Mouse (Mus musculus) urinary bladder, postnatal 0 days (tissue): ENCODE measurements around the gene Gm3029. TPM values are rescaled to one million over a fixed set of nuclear protein-coding genes. Genes with fewer than 3 reads are reported as not detected.

Source experiments
- polyA plus RNA-seq: library from polyadenylated mRNA; unstranded; fragments of >200 nt; fragmentation: Nextera tagmentation; extraction: Ambion mirVana; gene quantifications from 2 replicates; pipeline ENCODE4 v1.2.1, GENCODE M21; 2015

Gm3029 gene
- 0.13 TPM in 1 of 2 replicates, not detected in the other for polyA plus RNA-seq

DNA sequence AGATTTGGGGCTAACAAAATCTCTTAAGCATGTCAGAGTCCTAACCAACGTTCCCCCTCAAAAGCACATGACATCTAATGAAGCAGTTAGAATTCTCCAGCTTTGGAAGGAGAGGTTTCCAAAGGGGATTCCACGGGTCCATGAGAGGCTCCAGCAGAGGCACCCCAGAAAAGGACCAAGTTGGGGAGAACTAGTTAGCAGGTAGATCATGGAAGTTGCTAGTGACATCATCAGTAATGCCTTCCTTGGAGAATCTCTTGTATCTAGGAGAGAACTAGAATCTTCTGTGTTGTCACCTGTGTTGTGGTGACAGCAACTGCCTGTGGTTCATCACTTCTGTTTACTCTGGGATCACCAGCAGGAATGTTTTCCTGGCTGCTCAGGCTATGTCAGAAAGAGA lies at the start of gene Gm3029:
TSS of gene Gm3029 (plus strand) at position 301 of the 400 bp plus-strand sequence.

DNA sequence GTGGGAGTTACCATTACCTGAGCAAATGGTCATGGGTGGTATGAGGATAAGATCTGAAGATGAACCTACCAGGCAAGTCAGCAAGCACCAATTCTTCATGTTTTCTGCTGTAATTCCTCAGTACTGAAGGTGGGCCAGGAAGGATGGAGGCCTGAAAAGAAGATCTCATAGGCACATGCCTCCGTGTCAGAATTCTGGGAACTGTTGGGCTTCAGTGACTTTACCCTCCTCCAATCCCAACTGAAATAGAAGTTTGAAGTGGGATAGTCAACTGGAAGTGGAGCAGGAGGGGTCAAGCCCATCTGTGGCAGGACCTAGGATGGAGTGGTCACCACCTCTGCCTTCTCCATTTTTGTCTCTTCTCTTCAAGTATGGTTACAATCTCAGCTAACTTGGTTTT lies 47.7 kb upstream of the Gm3029 start, which contains the start of gene Gm2916:
TSS of gene Gm2916 (plus strand) at position 301 of the 400 bp plus-strand sequence.

DNA sequence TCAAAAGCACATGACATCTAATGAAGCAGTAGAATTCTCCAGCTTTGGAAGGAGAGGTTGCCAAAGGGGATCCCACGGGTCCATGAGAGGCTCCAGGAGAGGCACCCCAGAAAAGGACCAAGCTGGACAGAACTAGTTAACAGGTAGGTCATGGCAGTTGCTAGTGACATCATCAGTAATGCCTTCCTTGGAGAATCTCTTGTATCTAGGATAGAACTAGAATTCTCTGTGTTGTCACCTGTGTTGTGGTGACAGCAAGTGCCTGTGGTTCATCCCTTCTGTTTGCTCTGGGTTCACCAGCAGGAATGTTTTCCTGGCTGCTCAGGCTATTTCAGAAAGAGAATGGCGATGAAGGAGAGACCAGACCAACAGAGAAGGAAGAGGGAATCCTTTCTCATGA lies 31.7 kb downstream of the Gm3029 start, which contains the start of gene Gm3095:
TSS of gene Gm3095 (plus strand) at position 301 of the 400 bp plus-strand sequence.

Other genes with a start within 250 kb of the Gm3029 start
- not detected in 2 replicates for gene Gm3043, start 243.0 kb upstream of the Gm3029 start, polyA plus RNA-seq
- 0.25 and 0.26 TPM in 2 replicates for gene Gm3002, start 121.7 kb upstream of the Gm3029 start, polyA plus RNA-seq
- not detected in 2 replicates for gene Gm3033, start 85.5 kb upstream of the Gm3029 start, polyA plus RNA-seq
- not detected in 2 replicates for gene Gm2916, start 47.6 kb upstream of the Gm3029 start, polyA plus RNA-seq
- 0.17 TPM in 1 of 2 replicates, not detected in the other for gene Gm3095, start 31.8 kb downstream of the Gm3029 start, polyA plus RNA-seq
- gene Gm3099, start 66.6 kb downstream of the Gm3029 start, polyA plus RNA-seq, result not detected in 2 replicates
- gene Gm5796, start 92.2 kb downstream of the Gm3029 start, polyA plus RNA-seq, result 0.13 and 0.40 TPM in 2 replicates
- gene Gm3115, start 152.4 kb downstream of the Gm3029 start, polyA plus RNA-seq, result not detected in 2 replicates
- gene Gm8108, start 178.8 kb downstream of the Gm3029 start, polyA plus RNA-seq, result 1.3 and 2.2 TPM in 2 replicates
- gene Gm3127, start 233.3 kb downstream of the Gm3029 start, polyA plus RNA-seq, result not detected in 2 replicates